Mouse (Mus musculus) C2C12 (cell line): Measurements from ENCODE around the gene Wwc1.

Source experiments
- CEBPB ChIP-seq: IDR thresholded peaks from one replicate; pipeline ENCODE4 v1.6.1; 2011; ENCODE audit warnings: low read depth, mild to moderate bottlenecking, control low read depth, moderate library complexity
- CTCF ChIP-seq: IDR thresholded peaks from one replicate; pipeline ENCODE4 v1.5.1; 2011; ENCODE audit not compliant: control insufficient read depth, insufficient read depth, insufficient read length
- FOSL1 ChIP-seq: IDR thresholded peaks from one replicate; pipeline ENCODE4 v1.8.0; 2011; ENCODE audit warnings: mild to moderate bottlenecking, low read length; ENCODE audit not compliant: poor library complexity, insufficient read depth, severe bottlenecking
- MAX ChIP-seq: IDR thresholded peaks from one replicate; pipeline ENCODE4 v1.6.1; 2011; ENCODE audit warnings: mild to moderate bottlenecking, control low read depth
- MYOG ChIP-seq: IDR thresholded peaks from one replicate; pipeline ENCODE4 v1.6.1; 2011; ENCODE audit not compliant: control insufficient read depth, insufficient read length; ENCODE audit errors: extremely low read depth
- USF1 ChIP-seq: IDR thresholded peaks from one replicate; pipeline ENCODE4 v1.6.1; 2011; ENCODE audit warnings: low read depth, mild to moderate bottlenecking, control low read depth, moderate library complexity

- TF ChIP-seq CTCF: no peak
- TF ChIP-seq USF1: no peak
- no peak for TF ChIP-seq FOSL1
- no peak for TF ChIP-seq MYOG
- TF ChIP-seq CEBPB: no peak
- peak; percentile 26 for TF ChIP-seq MAX
Measured at GRCm38 (mm10) chr11:35985841-35986393, 5.6 kb upstream of the Wwc1 start.
